Mouse (Mus musculus): Measurements from ENCODE around the gene Itpr2. TPM values are rescaled to one million over a fixed set of nuclear protein-coding genes. Genes with fewer than 3 reads are reported as not detected.
A peak's percentile ranks its signal among the peaks of the same experiment; 100 is the strongest.

Gene Itpr2
- total RNA-seq (2021): 10 to 100 TPM; 38.6 to 45.5 TPM

GRCm38 (mm10) chr6:146501866-146502804 is at the start of gene Itpr2:
Itpr2 (minus strand) TSS chr6:146502223.
- DNase-seq: peak; percentile 96

- DNase-seq: no peak
These were observed 49.3 kb upstream of the Itpr2 start for GRCm38 (mm10) chr6:146551326-146551725.

- no peak for DNase-seq
These were observed 48.4 kb upstream of the Itpr2 start for GRCm38 (mm10) chr6:146550421-146550820.

GRCm38 (mm10) chr6:146545289-146545865 is 43.4 kb upstream of the Itpr2 start:
- peak; percentile 46 for DNase-seq

- no peak for DNase-seq
These were observed 42.6 kb upstream of the Itpr2 start for GRCm38 (mm10) chr6:146544622-146545021.

DNA sequence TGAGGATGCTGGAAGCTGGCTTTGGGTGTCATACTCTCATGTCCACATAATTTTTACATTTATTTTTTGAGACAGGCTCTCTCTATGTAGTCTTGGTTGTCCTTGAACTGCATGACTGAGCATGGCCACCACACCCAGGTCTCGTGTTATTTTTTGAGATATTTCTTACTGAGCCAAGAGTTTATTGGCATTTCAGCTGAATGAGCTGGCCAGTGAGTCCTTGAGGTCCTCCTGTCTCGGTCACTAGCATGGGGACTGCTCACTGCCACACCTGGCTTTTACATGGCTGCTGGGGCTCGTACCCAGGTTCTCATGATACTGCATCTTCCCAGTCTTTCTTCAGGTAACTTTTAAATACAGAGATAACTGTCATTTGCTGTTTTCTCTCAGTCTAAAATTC is 38.4 kb upstream of the Itpr2 start:
- DNase-seq: no peak

GRCm38 (mm10) chr6:146538661-146539060 is 36.6 kb upstream of the Itpr2 start:
- DNase-seq: peak; percentile 21

DNA sequence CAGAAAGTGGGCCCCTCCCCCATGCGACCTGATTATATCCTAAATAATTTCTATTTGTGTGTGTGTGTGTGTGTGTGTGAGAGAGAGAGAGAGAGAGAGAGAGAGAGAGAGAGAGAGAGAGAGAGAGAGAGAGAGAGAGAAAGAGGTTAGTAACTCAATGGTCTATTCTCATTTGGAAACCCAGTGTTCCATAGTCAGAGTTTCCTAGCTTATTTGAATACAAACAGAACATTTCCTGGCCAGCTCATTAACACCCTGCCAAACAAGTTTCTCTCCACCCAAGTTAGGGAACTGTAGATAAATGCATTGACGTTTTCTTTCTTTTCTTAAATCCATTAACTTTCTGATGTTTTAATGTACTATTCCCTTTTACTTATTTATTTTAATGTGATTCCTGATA is 36.0 kb upstream of the Itpr2 start:
- no peak for DNase-seq

DNA sequence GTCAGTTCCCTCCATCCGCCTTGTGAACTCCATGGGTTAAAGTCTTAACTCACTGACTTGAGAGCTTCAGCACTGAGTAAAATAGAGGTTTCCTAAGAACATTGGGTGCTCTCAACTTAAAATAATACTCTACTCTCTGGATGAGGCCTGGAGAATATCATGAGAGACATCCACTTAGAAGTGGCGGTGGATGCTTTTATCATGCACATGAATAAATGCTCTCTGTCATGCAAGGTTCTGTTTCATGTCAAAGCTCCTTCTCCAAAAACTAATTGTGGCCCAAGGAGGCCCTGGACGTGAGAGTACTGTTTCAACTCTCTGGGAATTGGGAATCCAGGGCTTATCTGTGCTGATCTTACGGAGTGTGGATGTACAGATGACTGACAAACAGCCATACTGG is 35.1 kb upstream of the Itpr2 start:
- no peak for DNase-seq

- DNase-seq: no peak
These were observed 33.5 kb upstream of the Itpr2 start for GRCm38 (mm10) chr6:146535501-146535900.

- DNase-seq: no peak
These were observed 31.1 kb upstream of the Itpr2 start for GRCm38 (mm10) chr6:146533146-146533545.

DNA sequence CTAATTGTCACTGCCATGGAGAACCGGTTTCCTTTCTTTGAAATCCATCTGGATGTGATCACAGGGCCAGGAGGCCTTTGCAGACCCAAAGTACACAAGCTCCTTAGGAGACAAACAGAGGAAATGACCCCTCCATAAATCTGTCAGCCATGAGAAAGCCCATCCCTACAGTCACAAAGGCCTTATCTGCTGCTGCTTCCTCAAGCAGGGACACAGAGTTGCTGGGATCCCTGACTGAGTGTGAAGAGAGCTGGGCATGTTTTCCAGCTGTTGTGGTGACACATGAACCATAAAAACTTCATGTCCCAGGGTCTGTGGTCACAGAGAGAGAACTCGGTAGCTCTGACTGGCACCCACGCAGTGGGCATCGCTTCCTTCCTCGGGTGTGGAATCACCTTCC is 28.7 kb upstream of the Itpr2 start:
- DNase-seq: peak; percentile 25

DNA sequence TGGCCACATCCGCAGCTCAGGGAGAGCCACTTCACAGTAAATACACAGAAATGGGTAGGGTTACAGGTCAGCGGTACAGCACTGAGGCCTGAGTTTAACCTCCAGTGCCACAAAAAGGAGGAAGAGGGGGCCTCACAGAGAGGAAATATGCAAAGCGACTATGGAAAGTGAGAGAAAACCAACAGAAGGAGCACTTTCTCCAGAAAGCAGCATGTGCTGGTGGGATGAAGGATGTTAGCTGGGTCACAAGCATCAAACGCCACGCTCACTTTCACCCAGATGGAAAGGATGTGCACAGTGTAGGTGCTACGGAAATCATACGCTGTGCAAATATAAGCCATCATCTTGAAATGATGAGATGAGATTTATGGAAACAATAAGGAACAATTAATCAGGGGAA is 28.3 kb upstream of the Itpr2 start:
- no peak for DNase-seq

GRCm38 (mm10) chr6:146527537-146527936 is 25.5 kb upstream of the Itpr2 start:
- no peak for DNase-seq

GRCm38 (mm10) chr6:146525500-146525899 is 23.5 kb upstream of the Itpr2 start:
- DNase-seq: no peak

DNA sequence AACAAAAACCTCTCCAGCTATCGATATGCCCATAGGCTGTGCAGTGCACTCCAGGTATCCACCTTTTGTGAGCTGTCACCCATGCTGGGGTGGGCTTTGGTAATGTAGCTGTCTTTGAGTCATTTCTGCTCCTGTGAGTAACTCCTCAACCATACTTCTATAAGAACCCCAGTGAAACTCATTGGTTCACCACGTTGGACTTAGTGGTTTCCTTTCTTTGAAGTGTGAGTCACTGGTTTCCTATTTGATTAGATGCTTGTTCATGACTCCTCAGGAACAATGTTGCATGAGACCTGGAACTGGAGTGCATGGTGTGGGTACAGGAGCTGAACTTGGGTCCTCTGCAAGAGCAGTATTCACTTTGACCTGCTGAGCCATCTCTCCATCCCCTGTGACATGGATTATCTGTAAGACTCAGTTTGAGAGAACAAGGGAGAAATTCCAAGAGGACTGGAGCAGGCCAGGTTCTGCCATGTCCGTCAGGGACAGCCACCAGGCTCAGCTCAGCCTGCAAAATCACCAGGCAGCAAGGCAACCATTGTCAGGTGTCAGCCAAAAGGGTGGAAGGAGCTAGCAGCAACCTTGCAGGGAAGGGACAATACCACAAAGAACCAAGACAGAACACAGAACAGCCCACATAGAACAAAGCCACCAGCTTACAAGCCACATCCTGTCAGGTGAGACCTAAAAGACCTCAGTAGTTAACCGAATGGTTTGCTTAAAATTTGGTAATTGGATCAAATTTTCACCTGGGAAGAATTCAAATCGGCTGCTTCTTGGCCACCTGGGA is 19.6 kb upstream of the Itpr2 start:
- DNase-seq: no peak

DNA sequence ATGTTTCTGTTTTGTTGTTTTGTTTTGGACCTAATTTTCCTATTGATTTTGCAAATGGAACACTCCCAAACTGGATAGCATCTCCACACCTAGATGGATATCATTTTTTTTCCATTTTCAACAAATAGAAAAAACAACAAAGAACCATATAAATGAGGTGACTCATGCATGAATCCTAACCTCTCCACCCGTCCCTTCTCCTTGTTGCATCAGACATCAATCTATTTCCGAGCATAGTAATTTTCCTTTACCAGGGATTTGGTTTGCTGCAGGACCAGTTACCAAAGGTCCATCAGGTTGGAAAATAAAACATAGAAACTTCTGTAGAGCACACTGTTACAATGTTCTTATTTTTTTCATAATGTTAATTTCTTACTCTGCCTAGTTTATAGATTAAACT is 17.0 kb upstream of the Itpr2 start:
- no peak for DNase-seq

DNA sequence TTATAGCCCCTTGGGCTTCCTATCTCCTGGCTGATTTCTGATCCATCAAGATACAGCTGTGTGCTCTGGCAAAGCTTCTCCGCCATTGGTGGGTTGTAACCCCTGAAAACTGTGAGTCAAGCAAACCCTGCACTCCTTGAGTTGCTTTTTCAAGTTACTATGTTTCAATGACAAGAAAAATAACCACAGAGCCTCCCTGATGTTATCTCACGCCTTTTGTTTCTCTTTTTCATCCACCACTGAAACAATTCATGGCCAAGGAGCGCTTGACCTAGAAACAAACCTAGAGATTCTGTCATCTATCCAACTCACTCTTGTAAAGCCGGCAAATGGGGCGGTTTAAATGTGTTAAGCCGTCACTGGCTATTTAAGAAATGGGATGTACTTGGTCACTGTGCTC is 13.9 kb upstream of the Itpr2 start:
- no peak for DNase-seq

- peak; percentile 37 for DNase-seq
These were observed 12.5 kb upstream of the Itpr2 start for GRCm38 (mm10) chr6:146514531-146514948.

GRCm38 (mm10) chr6:146513899-146514298 is 11.9 kb upstream of the Itpr2 start:
- DNase-seq: no peak

- no peak for DNase-seq
These were observed 11.4 kb upstream of the Itpr2 start for GRCm38 (mm10) chr6:146513384-146513783.

GRCm38 (mm10) chr6:146511511-146511910 is 9.5 kb upstream of the Itpr2 start:
- no peak for DNase-seq

DNA sequence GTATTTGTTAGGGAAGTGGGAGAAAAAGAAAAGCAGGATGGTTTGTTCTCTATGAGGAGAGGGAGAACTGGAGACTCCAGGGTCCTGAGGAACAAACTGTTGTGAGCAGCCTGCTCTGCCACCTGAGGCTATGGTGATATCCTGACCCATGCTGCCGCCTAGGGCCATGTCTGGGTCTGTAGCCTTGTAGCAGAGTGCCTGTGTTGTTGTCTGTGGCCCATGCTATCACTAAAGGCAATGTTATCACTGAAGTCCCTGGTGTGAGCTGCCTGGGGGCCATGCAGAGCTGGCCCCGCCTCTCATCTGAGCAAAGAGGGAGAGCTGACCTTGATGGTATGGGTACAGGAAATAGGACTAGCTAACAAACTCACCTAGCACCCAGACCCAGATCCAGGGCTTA is 7.9 kb upstream of the Itpr2 start:
- no peak for DNase-seq
